Comparison of ENCODE assay signal across 18 mouse cellular contexts in the genomic region with DNA sequence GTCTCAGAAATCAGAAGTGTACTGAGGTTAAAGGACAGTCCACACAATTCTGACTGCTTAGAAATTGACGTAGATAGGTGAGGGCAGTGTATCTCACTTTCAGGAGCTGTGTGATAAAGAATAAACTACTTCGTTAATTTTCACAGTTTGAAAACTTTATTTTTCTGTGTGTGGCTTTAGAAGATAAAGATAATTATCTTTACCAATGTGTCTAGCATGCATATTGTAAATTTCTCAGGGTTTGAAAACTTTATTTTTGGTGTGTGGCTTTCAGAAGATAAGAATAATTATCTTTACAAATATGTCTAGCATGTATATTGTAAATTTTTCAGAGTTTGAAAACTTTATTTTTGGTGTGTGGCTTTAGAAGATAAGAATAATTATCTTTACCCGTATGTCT. TPM values are rescaled to one million over a fixed set of nuclear protein-coding genes. Genes with fewer than 3 reads are reported as not detected.
DNase-seq lines count a peak whose midpoint lies in the region; ATAC-seq and TF ChIP-seq lines count a peak whose summit lies in the region.
"Had no signal": no experiment of that assay in that cellular context is flagged by ENCODE, and none has a peak within 500 bp of the region (broad histone marks: within the 10 kb centered on the region; RNA-seq: fewer than 3 reads in every experiment).

No protein-coding gene starts in this region.

- TF ChIP-seq EP300 in MEL (IDR thresholded peaks at IDR 0.05; ENCODE audit: low read depth in 1 of 2, low read length in 2 of 2): peak; percentile 93 to 96

- H3K4me3 ChIP-seq in gastrocnemius, adult 2 months: peak overlapping the region; percentile 13; the same call in 1 of the 2 replicates
- no peak overlapping the region for H3K4me3 ChIP-seq in hindbrain, postnatal 0 days (ENCODE audit: low read length)
- no peak overlapping the region for H3K4me3 ChIP-seq in hindbrain, embryonic 12.5 days
- H3K4me3 ChIP-seq in MEL (ENCODE audit: control insufficient read depth in 1 of 2, insufficient read depth in 1 of 2, low read depth in 2 of 2, low read length in 2 of 2): peak overlapping the region in 1 of 2 experiments; percentile 99; a peak in 1 of 4 replicates
- H3K4me3 ChIP-seq: limb, embryonic 13.5 days had no signal

- WGBS in hindbrain, postnatal 0 days: 82% methylated on average over 3 of the region's 3 CpGs
- WGBS in hindbrain, embryonic 12.5 days: 91% methylated on average over 3 of the region's 3 CpGs

- H3K9ac ChIP-seq in hindbrain, postnatal 0 days (replicated peaks; ENCODE audit: low read length): no peak overlapping the region
- no peak overlapping the region for H3K9ac ChIP-seq in hindbrain, embryonic 12.5 days
- H3K9ac ChIP-seq in MEL (ENCODE audit: control insufficient read depth, low read depth, low read length, poor library complexity, severe bottlenecking): 0 out of 2 replicates have a peak overlapping the region, but pooled peaks have one; percentile 9
- H3K9ac ChIP-seq: limb, embryonic 13.5 days had no signal

- TF ChIP-seq POLR2A in MEL (IDR thresholded peaks at IDR 0.05; ENCODE audit: control insufficient read depth in 1 of 2, insufficient read depth in 1 of 2, low read depth in 1 of 2, low read length in 2 of 2, poor library complexity in 1 of 2): no peak

- ATAC-seq in hindbrain, postnatal 0 days: no peak
- no peak for ATAC-seq in hindbrain, embryonic 12.5 days (ENCODE audit: low FRiP score)
- peak; percentile 16 for ATAC-seq in megakaryocyte progenitor cell, adult 5-6 weeks (replicated peaks; ENCODE audit: poor library complexity)
- ATAC-seq: lung, postnatal 0 days had no signal

- no peaks in the 10 kb centered on the region for H3K9me3 ChIP-seq in hindbrain, postnatal 0 days (ENCODE audit: low read length)
- H3K9me3 ChIP-seq in hindbrain, embryonic 12.5 days (replicated peaks): no peaks in the 10 kb centered on the region
- no peaks in the 10 kb centered on the region for H3K9me3 ChIP-seq in MEL (replicated peaks; ENCODE audit: insufficient read depth, low read length)
- H3K9me3 ChIP-seq: limb, embryonic 13.5 days; midbrain, embryonic 10.5 days had no signal

- peak overlapping the region; percentile 20; the same call in 1 of the 2 replicates for H3K27ac ChIP-seq in gastrocnemius, adult 2 months
- H3K27ac ChIP-seq in hindbrain, postnatal 0 days: no peak overlapping the region
- H3K27ac ChIP-seq in hindbrain, embryonic 12.5 days: no peak overlapping the region
- H3K27ac ChIP-seq in MEL (ENCODE audit: control insufficient read depth, low read depth, low read length): no peak overlapping the region
- H3K27ac ChIP-seq: limb, embryonic 13.5 days; midbrain, embryonic 10.5 days had no signal

- peaks cover 53% of the 10 kb centered on the region for H3K79me2 ChIP-seq in MEL (ENCODE audit: control insufficient read depth, insufficient read depth, low read length, poor library complexity)

- no peak for DNase-seq in gastrocnemius, adult 2 months
- DNase-seq in gastrocnemius, postnatal 10 days: no peak
- no peak for DNase-seq in hindbrain, postnatal 0 days (ENCODE audit: low spot score)
- DNase-seq in MEL (ENCODE audit: low read depth, low spot score) (peak; percentile 59), adipocyte (ENCODE audit: low spot score) (no peak)
- no peak for DNase-seq in thymus, postnatal 10 days (ENCODE audit: low spot score in 2 of 2)
- DNase-seq: adrenal gland, adult 8-10 months; cerebellum, adult 11 months; cerebellum, postnatal 36 days; heart, adult 18-20 months; heart, postnatal 36 days; kidney, adult 8-10 months; kidney, postnatal 25 days had no signal

- H3K4me2 ChIP-seq in hindbrain, postnatal 0 days (ENCODE audit: low read depth, low read length): 0 out of 2 replicates have a peak overlapping the region, but pooled peaks have one; percentile 18
- H3K4me2 ChIP-seq in hindbrain, embryonic 12.5 days (replicated peaks): no peak overlapping the region

- no peak for TF ChIP-seq CTCF in gastrocnemius, adult 2 months (IDR thresholded peaks at IDR 0.05)
- TF ChIP-seq CTCF in hindbrain, postnatal 0 days (IDR thresholded peaks at IDR 0.05; ENCODE audit: low read depth): no peak
- TF ChIP-seq CTCF in MEL (IDR thresholded peaks at IDR 0.05 in 2 of 3, conservative IDR thresholded peaks at IDR 0.05 in 1 of 3; ENCODE audit: control insufficient read depth in 1 of 3, insufficient read depth in 1 of 3, low read depth in 2 of 3, low read length in 3 of 3, poor library complexity in 1 of 3, severe bottlenecking in 1 of 3): no peak

- peaks cover 22% of the 10 kb centered on the region; the same call in 1 of the 2 replicates for H3K4me1 ChIP-seq in hindbrain, postnatal 0 days (ENCODE audit: insufficient read depth, low read length)
- H3K4me1 ChIP-seq in hindbrain, embryonic 12.5 days: peaks cover 25% of the 10 kb centered on the region
- peaks cover 22 to 25% of the 10 kb centered on the region in 2 experiments for H3K4me1 ChIP-seq in MEL (ENCODE audit: control insufficient read depth in 1 of 2, insufficient read depth in 2 of 2, low read length in 2 of 2)

- H3K27me3 ChIP-seq in hindbrain, postnatal 0 days (ENCODE audit: insufficient read depth, low read length): no peaks in the 10 kb centered on the region
- H3K27me3 ChIP-seq in hindbrain, embryonic 12.5 days: no peaks in the 10 kb centered on the region
- H3K27me3 ChIP-seq in MEL (ENCODE audit: control insufficient read depth in 1 of 2, insufficient read depth in 2 of 2, low read length in 2 of 2): no peaks in the 10 kb centered on the region
- H3K27me3 ChIP-seq: limb, embryonic 13.5 days had no signal

- intact Hi-C loops in gastrocnemius, adult 2 months (cut with DNase I): no loop called here

- no peaks in the 10 kb centered on the region for H3K36me3 ChIP-seq in hindbrain, postnatal 0 days (ENCODE audit: insufficient read depth, low read length)
- no peaks in the 10 kb centered on the region for H3K36me3 ChIP-seq in hindbrain, embryonic 12.5 days
- peaks cover 2 to 49% of the 10 kb centered on the region in 2 experiments; a peak in 3 of 4 replicates for H3K36me3 ChIP-seq in MEL (ENCODE audit: control insufficient read depth in 1 of 2, insufficient read depth in 2 of 2, low read length in 2 of 2)
- H3K36me3 ChIP-seq: limb, embryonic 13.5 days; midbrain, embryonic 10.5 days had no signal

- no peak for TF ChIP-seq RAD21 in MEL (IDR thresholded peaks at IDR 0.05; ENCODE audit: low read depth, low read length)

TF ChIP-seq in MEL, 35 proteins besides CTCF, POLR2A, EP300 and RAD21 (continues in another document):
- TF ChIP-seq TAL1 (IDR thresholded peaks at IDR 0.05; ENCODE audit: low read length): peak; percentile 52
- TF ChIP-seq ZNF384 (IDR thresholded peaks at IDR 0.05; ENCODE audit: low read depth, low read length): no peak
- TF ChIP-seq MYB (IDR thresholded peaks at IDR 0.05; ENCODE audit: low read depth, low read length): peak; percentile 90
- TF ChIP-seq MYC (IDR thresholded peaks at IDR 0.05; ENCODE audit: low read depth, low read length): peak; percentile 27; the same call in 1 of the 2 replicates
- TF ChIP-seq MAZ (IDR thresholded peaks at IDR 0.05; ENCODE audit: low read depth, low read length): no peak
- TF ChIP-seq SIN3A (IDR thresholded peaks at IDR 0.05; ENCODE audit: low read length): peak; percentile 82
- TF ChIP-seq TCF12 (IDR thresholded peaks at IDR 0.05; ENCODE audit: low read depth, low read length): peak; percentile 97
- no peak for TF ChIP-seq ZC3H11A (IDR thresholded peaks at IDR 0.05; ENCODE audit: low read depth, low read length)
- peak; percentile 96 for TF ChIP-seq GATA1 (IDR thresholded peaks at IDR 0.05; ENCODE audit: low read depth, low read length)
- peak; percentile 98 for TF ChIP-seq MEF2A (IDR thresholded peaks at IDR 0.05; ENCODE audit: extremely low read depth, insufficient replicate concordance, low read depth, low read length, poor library complexity, severe bottlenecking)
- peak; percentile 97 for TF ChIP-seq ETS1 (IDR thresholded peaks at IDR 0.05; ENCODE audit: low read depth, low read length)
- TF ChIP-seq RCOR1 (IDR thresholded peaks at IDR 0.05; ENCODE audit: low read depth, low read length): peak; percentile 64
- TF ChIP-seq BHLHE40 (IDR thresholded peaks at IDR 0.05; ENCODE audit: borderline replicate concordance, low read depth, low read length): peak; percentile 40; the same call in 1 of the 2 replicates
- no peak for TF ChIP-seq KAT2A (conservative IDR thresholded peaks at IDR 0.05; ENCODE audit: low read depth, low read length)
- TF ChIP-seq ZMIZ1 (IDR thresholded peaks at IDR 0.05; ENCODE audit: low read depth, low read length): no peak
- no peak for TF ChIP-seq ZKSCAN1 (IDR thresholded peaks at IDR 0.05; ENCODE audit: low read depth, low read length)
- no peak for TF ChIP-seq MAX (IDR thresholded peaks at IDR 0.05; ENCODE audit: low read length)
- no peak for TF ChIP-seq E2F4 (IDR thresholded peaks at IDR 0.05; ENCODE audit: borderline replicate concordance, low read depth, low read length)
- TF ChIP-seq HCFC1 (IDR thresholded peaks at IDR 0.05; ENCODE audit: low read depth, low read length): peak; percentile 23; the same call in 1 of the 2 replicates
- no peak for TF ChIP-seq SMC3 (IDR thresholded peaks at IDR 0.05; ENCODE audit: low read depth, low read length)
- TF ChIP-seq CHD1 (IDR thresholded peaks at IDR 0.05; ENCODE audit: low read depth, low read length): no peak
- no peak for TF ChIP-seq NRF1 (IDR thresholded peaks at IDR 0.05; ENCODE audit: insufficient read depth, low read depth, low read length, poor library complexity, severe bottlenecking)
- peak; percentile 84 for TF ChIP-seq MAFK (IDR thresholded peaks at IDR 0.05; ENCODE audit: borderline replicate concordance, low read depth, low read length)
- TF ChIP-seq USF1 (IDR thresholded peaks at IDR 0.05; ENCODE audit: low read depth, low read length): no peak
- no peak for TF ChIP-seq NELFE (IDR thresholded peaks at IDR 0.05; ENCODE audit: low read depth, low read length)
- TF ChIP-seq USF2 (IDR thresholded peaks at IDR 0.05; ENCODE audit: borderline replicate concordance in 1 of 2, insufficient read depth in 1 of 2, low read depth in 1 of 2, low read length in 2 of 2): no peak

RNA-seq across cellular contexts. Expression of a gene that starts 3.2 kb away (rescaled TPM):
- total RNA-seq in gastrocnemius, adult 2 months (2021): 100 to 1,000 TPM; 166 to 198 TPM
- 100 to 1,000 TPM; 323 to 357 TPM for total RNA-seq in gastrocnemius, postnatal 10 days (2021)
- total RNA-seq in hindbrain, postnatal 0 days (2014; rRNA removed): 59.1 and 61.5 TPM in 2 replicates
- polyA plus RNA-seq in hindbrain, postnatal 0 days (2015; fragmentation: Nextera tagmentation; extraction: Ambion mirVana): 70.8 and 75.7 TPM in 2 replicates
- polyA plus RNA-seq in hindbrain, embryonic 12.5 days (2016; fragmentation: Nextera tagmentation; extraction: Ambion mirVana): 183 and 203 TPM in 2 replicates
- 73.7 and 76.7 TPM in 2 replicates for total RNA-seq in MEL (2012; rRNA removed)
- 100 to 1,000 TPM; 114 to 189 TPM for polyA plus RNA-seq in MEL (2012; ENCODE audit: insufficient read depth in 1 of 2, insufficient read length in 2 of 2, low read depth in 1 of 2, low replicate concordance in 2 of 2, missing spikeins in 1 of 2)
- total RNA-seq in megakaryocyte progenitor cell, adult 5-6 weeks (2015): 78.2 and 84.2 TPM in 2 replicates
- total RNA-seq in megakaryocyte progenitor cell, adult 5-6 weeks (2017): 139 and 140 TPM in 2 replicates
